Mouse (Mus musculus): ENCODE measurements at regions not wholly inside any gene's neighbourhood (a gene's known extent, or its start where the extent isn't known, plus 50 kb on each side); places are given as distances from the start of the nearest gene placed in this dataset.
A peak's percentile ranks its signal among the peaks of the same experiment; 100 is the strongest.

DNA sequence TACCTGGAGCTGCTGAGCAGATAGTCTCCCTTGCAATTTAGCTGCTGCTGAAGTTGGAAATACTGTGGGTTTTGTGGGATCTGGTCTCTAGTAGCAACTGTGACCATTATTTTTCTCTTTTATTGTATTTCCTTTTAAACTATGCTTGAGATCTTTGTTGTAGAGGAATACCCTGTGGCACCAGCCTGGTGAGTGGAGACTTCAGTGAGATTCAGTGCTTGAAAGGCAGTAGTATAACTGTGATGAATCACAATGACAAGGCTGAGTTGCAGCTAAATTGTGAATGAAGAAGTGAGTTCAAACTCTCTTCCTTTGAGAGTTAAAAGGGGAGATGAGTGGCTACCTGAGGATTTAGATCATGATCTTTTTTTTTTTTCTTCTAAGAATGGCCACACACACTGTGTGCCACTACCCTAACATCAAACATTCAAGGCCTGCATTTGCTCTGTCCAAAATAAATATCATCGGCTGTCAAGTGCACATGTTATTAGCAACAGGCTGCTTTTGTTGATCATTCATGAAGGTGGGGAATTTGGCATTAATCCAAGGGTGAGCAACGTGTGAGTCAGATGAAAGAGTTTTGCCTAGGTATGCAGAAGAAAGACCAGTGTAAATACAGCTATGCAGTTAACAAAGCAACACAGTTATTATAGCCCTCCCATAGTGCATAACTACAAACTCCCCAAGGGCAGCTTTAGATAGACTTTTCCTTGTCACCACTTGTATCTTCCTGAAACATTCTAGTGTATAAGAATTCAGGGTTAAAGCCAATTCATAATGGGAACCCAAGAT, 1395.2 kb upstream of the Zeb2 start:
- ATAC-seq (ENCODE audit: low read depth) (peak; percentile 57; the same call in 1 of the 2 replicates), DNase-seq (ENCODE audit: low spot score) (peak; percentile 58)
- H3K9me3 ChIP-seq (ENCODE audit: control insufficient read depth, low read length), result no peaks in the 10 kb centered on the region
- 37% methylated on average over 2 of the region's 2 CpGs for WGBS
- no peak overlapping the region for H3K27ac ChIP-seq (replicated peaks; ENCODE audit: low read depth, low read length)
- H3K4me3 ChIP-seq (ENCODE audit: low read depth, low read length), result no peak overlapping the region
- H3K9ac ChIP-seq (ENCODE audit: low read depth, low read length), result no peak overlapping the region
- no peak overlapping the region for H3K4me2 ChIP-seq (ENCODE audit: low read depth, low read length)
- no peaks in the 10 kb centered on the region for H3K4me1 ChIP-seq (ENCODE audit: control insufficient read depth, insufficient read depth, low read length)
- no peaks in the 10 kb centered on the region for H3K36me3 ChIP-seq (ENCODE audit: control insufficient read depth, insufficient read depth, low read length)
- no peaks in the 10 kb centered on the region for H3K27me3 ChIP-seq (replicated peaks; ENCODE audit: control insufficient read depth, insufficient read depth, low read length)

DNA sequence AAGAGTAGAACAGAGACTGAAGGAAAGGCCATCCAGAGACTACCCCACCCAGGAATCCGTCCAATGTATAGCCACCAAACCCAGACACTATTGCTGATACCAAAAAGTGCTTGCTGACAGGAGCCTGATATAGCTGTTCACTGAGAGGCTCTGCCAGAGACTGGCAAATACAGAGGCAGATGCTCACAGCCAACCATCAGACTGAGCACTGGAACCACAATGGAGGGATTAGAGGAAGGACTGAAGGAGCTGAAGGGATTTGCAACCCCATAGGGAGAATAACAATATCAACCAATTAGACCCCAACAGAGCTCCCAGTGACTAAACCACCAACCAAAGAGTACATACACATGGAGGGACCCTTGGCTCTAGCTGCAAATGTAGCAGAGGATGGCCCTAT, 1389.8 kb upstream of the Zeb2 start:
- Histone ChIP-seq H3K9ac (ENCODE audit: low read depth, low read length) (no peak overlapping the region), H3K27ac (replicated peaks; ENCODE audit: low read depth, low read length) (no peak overlapping the region), H3K4me3 (ENCODE audit: low read depth, low read length) (no peak overlapping the region), H3K4me1 (ENCODE audit: control insufficient read depth, insufficient read depth, low read length) (no peaks in the 10 kb centered on the region), H3K36me3 (ENCODE audit: control insufficient read depth, insufficient read depth, low read length) (no peaks in the 10 kb centered on the region), H3K27me3 (replicated peaks; ENCODE audit: control insufficient read depth, insufficient read depth, low read length) (no peaks in the 10 kb centered on the region), H3K9me3 (ENCODE audit: control insufficient read depth, low read length) (0 out of 2 replicates have a peak, but pooled peaks cover 6% of the 10 kb centered on the region), H3K4me2 (ENCODE audit: low read depth, low read length) (no peak overlapping the region)
- ATAC-seq (ENCODE audit: low read depth), result no peak
- 67% methylated on average over 1 of the region's 1 CpGs for WGBS
- DNase-seq (ENCODE audit: low spot score), result no peak

DNA sequence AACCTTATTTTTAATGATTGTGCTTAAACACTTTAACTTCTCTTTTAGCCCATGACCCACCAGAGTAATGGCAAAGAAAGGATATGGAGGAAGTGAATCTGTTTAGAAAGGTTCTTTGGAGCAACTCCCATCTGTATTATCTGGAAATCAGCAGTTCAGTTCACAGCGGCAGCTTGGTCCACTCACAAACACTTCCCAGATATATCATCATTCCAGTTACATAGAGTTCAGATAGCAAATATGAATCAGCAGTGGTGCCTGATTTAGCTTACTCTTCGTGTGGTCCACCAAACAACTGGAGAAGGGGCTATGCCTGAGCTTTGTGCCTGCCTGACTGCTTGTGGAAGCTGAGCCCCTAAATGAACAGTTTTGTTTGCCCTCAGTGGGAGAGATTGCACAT, 1385.9 kb upstream of the Zeb2 start:
- no peak overlapping the region for H3K9ac ChIP-seq (ENCODE audit: low read depth, low read length)
- ATAC-seq (ENCODE audit: low read depth), result no peak

DNA sequence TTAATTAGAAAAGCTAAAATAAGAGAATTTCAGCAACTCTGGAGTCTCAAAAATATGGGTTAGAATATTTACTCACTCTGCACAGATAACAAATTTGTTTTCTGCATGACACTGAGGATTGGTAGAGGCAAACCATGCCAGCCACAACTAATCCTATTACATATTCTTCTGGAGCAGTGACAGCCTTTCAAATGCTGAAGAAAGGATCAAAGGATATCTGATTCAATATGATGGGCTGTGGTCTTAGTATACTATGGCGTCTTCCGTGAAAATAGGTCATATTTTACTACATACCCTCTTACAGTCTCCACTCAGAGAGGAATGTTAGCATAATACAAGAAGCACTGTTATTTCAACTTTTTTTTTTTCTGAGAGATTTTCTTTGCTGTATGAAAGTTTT, 1375.1 kb upstream of the Zeb2 start:
- WGBS, result 52% methylated on average over 2 of the region's 2 CpGs
- Histone ChIP-seq H3K27ac (replicated peaks; ENCODE audit: low read depth, low read length) (no peak overlapping the region), H3K4me3 (ENCODE audit: low read depth, low read length) (no peak overlapping the region), H3K36me3 (ENCODE audit: control insufficient read depth, insufficient read depth, low read length) (no peaks in the 10 kb centered on the region), H3K9ac (ENCODE audit: low read depth, low read length) (no peak overlapping the region), H3K9me3 (ENCODE audit: control insufficient read depth, low read length) (0 out of 2 replicates have a peak, but pooled peaks cover 3% of the 10 kb centered on the region), H3K27me3 (replicated peaks; ENCODE audit: control insufficient read depth, insufficient read depth, low read length) (no peaks in the 10 kb centered on the region), H3K4me2 (ENCODE audit: low read depth, low read length) (no peak overlapping the region), H3K4me1 (ENCODE audit: control insufficient read depth, insufficient read depth, low read length) (no peaks in the 10 kb centered on the region)
- DNase-seq (ENCODE audit: low spot score) (peak; percentile 6), ATAC-seq (ENCODE audit: low read depth) (no peak)

More for the DNA sequence above, 1385.9 kb upstream of the Zeb2 start:
- Histone ChIP-seq H3K27ac (replicated peaks; ENCODE audit: low read depth, low read length) (no peak overlapping the region), H3K36me3 (ENCODE audit: control insufficient read depth, insufficient read depth, low read length) (no peaks in the 10 kb centered on the region), H3K27me3 (replicated peaks; ENCODE audit: control insufficient read depth, insufficient read depth, low read length) (no peaks in the 10 kb centered on the region), H3K4me3 (ENCODE audit: low read depth, low read length) (no peak overlapping the region), H3K4me2 (ENCODE audit: low read depth, low read length) (no peak overlapping the region), H3K9me3 (ENCODE audit: control insufficient read depth, low read length) (0 out of 2 replicates have a peak, but pooled peaks cover 6% of the 10 kb centered on the region), H3K4me1 (ENCODE audit: control insufficient read depth, insufficient read depth, low read length) (no peaks in the 10 kb centered on the region)
- WGBS, result 82% methylated on average over 2 of the region's 2 CpGs
- no peak for DNase-seq (ENCODE audit: low spot score)

DNA sequence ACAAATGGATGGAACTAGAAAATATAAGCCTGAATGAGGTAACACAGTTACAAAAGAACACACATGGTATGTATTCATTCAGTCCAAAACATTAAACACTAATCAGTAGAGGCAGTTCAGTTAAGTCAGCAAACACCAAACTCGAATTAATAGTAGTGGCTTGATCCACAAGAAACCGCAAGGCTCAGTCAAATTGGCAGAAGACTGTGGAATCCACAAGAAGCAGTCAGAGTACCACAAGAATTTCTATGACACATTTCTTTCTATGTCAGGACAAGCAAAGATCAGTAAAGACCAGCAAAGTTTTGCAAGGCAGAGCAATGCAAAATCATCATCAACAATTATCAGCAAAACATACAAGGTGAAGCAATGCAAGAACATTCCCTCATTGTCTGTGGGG, 1373.9 kb upstream of the Zeb2 start:
- H3K4me2 ChIP-seq (ENCODE audit: low read depth, low read length), result no peak overlapping the region
- H3K9me3 ChIP-seq (ENCODE audit: control insufficient read depth, low read length), result 0 out of 2 replicates have a peak, but pooled peaks cover 3% of the 10 kb centered on the region
- DNase-seq (ENCODE audit: low spot score) (peak; percentile 30), ATAC-seq (ENCODE audit: low read depth) (no peak)
- no peaks in the 10 kb centered on the region for H3K36me3 ChIP-seq (ENCODE audit: control insufficient read depth, insufficient read depth, low read length)
- H3K27me3 ChIP-seq (replicated peaks; ENCODE audit: control insufficient read depth, insufficient read depth, low read length), result no peaks in the 10 kb centered on the region
- WGBS, result 60% methylated on average over 2 of the region's 2 CpGs
- no peak overlapping the region for H3K4me3 ChIP-seq (ENCODE audit: low read depth, low read length)
- no peak overlapping the region for H3K27ac ChIP-seq (replicated peaks; ENCODE audit: low read depth, low read length)
- H3K4me1 ChIP-seq (ENCODE audit: control insufficient read depth, insufficient read depth, low read length), result no peaks in the 10 kb centered on the region
- no peak overlapping the region for H3K9ac ChIP-seq (ENCODE audit: low read depth, low read length)

DNA sequence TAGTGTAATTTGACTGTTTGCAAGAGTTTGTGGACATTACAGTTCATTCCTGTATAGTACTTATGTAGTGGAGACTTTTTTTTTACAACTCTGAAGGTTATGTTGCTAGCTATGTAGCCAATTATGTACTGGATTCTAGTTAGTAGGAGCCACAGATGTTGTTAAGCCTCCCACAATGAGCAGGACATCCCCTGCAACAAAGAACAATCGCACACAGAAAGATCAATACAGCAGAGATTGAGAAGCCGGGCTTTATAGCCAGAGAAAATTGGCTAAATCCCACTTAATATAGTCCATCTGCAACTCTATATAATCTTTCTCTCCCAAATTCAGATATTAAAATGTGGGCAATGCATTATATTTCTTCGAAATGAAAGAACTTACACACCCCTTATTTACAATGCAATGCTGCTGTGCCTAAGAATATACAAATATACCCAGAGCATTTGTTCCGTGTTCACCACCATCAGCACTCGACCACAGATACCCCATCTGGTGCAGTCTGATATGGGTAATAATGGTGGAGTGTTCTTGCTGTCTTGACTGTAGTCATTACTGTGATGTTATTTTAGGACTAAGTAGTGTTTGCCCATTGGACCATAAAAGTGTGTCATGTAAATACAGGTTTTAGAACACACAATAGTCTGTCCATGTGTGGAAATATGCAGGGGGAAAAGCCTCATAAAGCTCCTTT, 1351.9 kb upstream of the Zeb2 start:
- Histone ChIP-seq H3K4me1 (ENCODE audit: control insufficient read depth, insufficient read depth, low read length) (peaks cover 6% of the 10 kb centered on the region; the same call in 1 of the 2 replicates), H3K9ac (ENCODE audit: low read depth, low read length) (no peak overlapping the region), H3K9me3 (ENCODE audit: control insufficient read depth, low read length) (no peaks in the 10 kb centered on the region), H3K4me2 (ENCODE audit: low read depth, low read length) (no peak overlapping the region), H3K4me3 (ENCODE audit: low read depth, low read length) (no peak overlapping the region), H3K36me3 (ENCODE audit: control insufficient read depth, insufficient read depth, low read length) (no peaks in the 10 kb centered on the region), H3K27ac (replicated peaks; ENCODE audit: low read depth, low read length) (no peak overlapping the region), H3K27me3 (replicated peaks; ENCODE audit: control insufficient read depth, insufficient read depth, low read length) (no peaks in the 10 kb centered on the region)
- DNase-seq (ENCODE audit: low spot score) (no peak), ATAC-seq (ENCODE audit: low read depth) (no peak)
- 78% methylated on average over 5 of the region's 5 CpGs for WGBS

DNA sequence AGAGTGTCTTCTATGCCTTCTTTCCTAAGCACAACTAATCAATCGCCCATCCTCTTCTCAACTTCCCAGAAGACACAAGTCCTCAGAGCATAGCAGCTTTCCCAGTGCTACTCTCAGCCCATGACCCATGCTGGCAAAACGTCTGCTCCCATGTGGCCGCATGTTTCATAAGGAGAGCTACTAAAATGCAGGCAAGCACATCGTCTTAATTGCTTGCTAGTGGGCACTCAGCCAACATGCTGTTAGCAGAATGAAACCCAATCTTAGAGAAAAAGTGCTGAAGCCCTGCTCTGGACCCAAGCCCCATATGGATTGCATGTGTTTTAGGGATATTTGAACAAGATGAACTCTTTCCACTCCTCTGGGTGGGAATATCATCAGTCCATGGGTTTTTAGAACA, 1348.2 kb upstream of the Zeb2 start:
- no peak overlapping the region for H3K27ac ChIP-seq (replicated peaks; ENCODE audit: low read depth, low read length)

DNA sequence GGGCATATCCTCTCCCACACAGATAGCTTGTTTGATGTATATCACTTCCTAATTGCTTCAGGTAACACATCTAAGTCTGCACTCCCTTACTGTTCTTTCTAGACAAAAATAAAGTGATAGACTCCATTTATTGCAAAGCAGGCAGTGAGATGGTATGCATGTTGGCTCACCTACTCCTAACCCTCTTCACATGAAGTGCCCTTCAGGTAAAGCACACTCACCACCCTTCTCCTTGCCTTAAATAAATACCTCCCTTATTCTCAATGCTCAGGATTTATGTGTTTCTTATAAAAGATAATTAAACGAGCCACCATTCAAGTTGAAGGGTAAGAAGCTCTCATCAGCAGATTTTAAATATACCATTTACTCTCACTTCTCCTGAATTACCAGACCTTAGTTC, 1347.7 kb upstream of the Zeb2 start:
- Histone ChIP-seq H3K27ac (replicated peaks; ENCODE audit: low read depth, low read length) (no peak overlapping the region), H3K9me3 (ENCODE audit: control insufficient read depth, low read length) (no peaks in the 10 kb centered on the region), H3K4me2 (ENCODE audit: low read depth, low read length) (no peak overlapping the region), H3K27me3 (replicated peaks; ENCODE audit: control insufficient read depth, insufficient read depth, low read length) (no peaks in the 10 kb centered on the region), H3K36me3 (ENCODE audit: control insufficient read depth, insufficient read depth, low read length) (no peaks in the 10 kb centered on the region), H3K4me3 (ENCODE audit: low read depth, low read length) (no peak overlapping the region), H3K4me1 (ENCODE audit: control insufficient read depth, insufficient read depth, low read length) (peaks cover 6% of the 10 kb centered on the region; the same call in 1 of the 2 replicates), H3K9ac (ENCODE audit: low read depth, low read length) (no peak overlapping the region)
- DNase-seq (ENCODE audit: low spot score) (no peak), ATAC-seq (ENCODE audit: low read depth) (no peak)
- WGBS, result 65% methylated on average over 1 of the region's 1 CpGs

More for the DNA sequence above, 1348.2 kb upstream of the Zeb2 start:
- Histone ChIP-seq H3K36me3 (ENCODE audit: control insufficient read depth, insufficient read depth, low read length) (no peaks in the 10 kb centered on the region), H3K4me3 (ENCODE audit: low read depth, low read length) (no peak overlapping the region), H3K27me3 (replicated peaks; ENCODE audit: control insufficient read depth, insufficient read depth, low read length) (no peaks in the 10 kb centered on the region), H3K4me1 (ENCODE audit: control insufficient read depth, insufficient read depth, low read length) (peaks cover 6% of the 10 kb centered on the region; the same call in 1 of the 2 replicates), H3K9ac (ENCODE audit: low read depth, low read length) (no peak overlapping the region), H3K4me2 (ENCODE audit: low read depth, low read length) (no peak overlapping the region; the same call in 1 of the 2 replicates), H3K9me3 (ENCODE audit: control insufficient read depth, low read length) (no peaks in the 10 kb centered on the region)
- DNase-seq (ENCODE audit: low spot score) (peak; percentile 89), ATAC-seq (ENCODE audit: low read depth) (peak; percentile 76; the same call in 1 of the 2 replicates)
- WGBS, result 21% methylated on average over 4 of the region's 4 CpGs
